1 mouse cellular context compared by ENCODE assay signal in genomic region chr15:102145330-102145729, GRCm38 (mm10).
TF ChIP-seq lines count a peak whose summit lies in the region.

No protein-coding gene starts in this region.

TF ChIP-seq in MEL, 35 proteins besides CTCF, POLR2A, EP300 and RAD21:
- TF ChIP-seq JUND (IDR thresholded peaks at IDR 0.05; ENCODE audit: low read depth, low read length) (peak; percentile 44; the same call in 1 of the 2 replicates), RCOR1 (IDR thresholded peaks at IDR 0.05; ENCODE audit: low read depth, low read length) (peak; percentile 74), MYC (IDR thresholded peaks at IDR 0.05; ENCODE audit: low read depth, low read length) (no peak), POLR2AphosphoS2 (IDR thresholded peaks at IDR 0.05; ENCODE audit: low read length) (no peak), ETS1 (IDR thresholded peaks at IDR 0.05; ENCODE audit: low read depth, low read length) (peak; percentile 70)
